Mouse (Mus musculus): Measurements from ENCODE around the gene Zfand3.

DNA sequence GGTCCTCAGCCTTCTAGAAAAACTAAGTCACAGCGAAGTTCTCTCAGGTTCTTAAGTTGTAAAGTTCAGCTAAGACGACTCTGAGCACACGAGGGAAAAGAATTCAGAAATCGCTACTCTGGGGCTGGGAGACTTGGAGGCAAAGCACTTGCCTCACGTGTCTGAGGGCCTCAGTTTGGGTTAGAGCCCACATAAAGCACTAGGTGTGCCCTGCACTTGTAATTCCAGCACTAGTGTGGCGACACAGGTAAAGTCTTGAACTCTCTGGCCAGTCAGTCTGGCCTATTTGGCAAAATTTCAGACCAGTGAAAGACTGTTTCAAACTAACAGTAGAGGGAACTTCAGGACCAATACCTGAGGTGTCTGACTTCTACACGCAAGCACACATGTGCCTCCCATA, 233.1 kb downstream of the Zfand3 start:
- no peak for TF ChIP-seq POLR2A (IDR thresholded peaks at IDR 0.05; ENCODE audit: low read depth, low read length)
- TF ChIP-seq CTCF (conservative IDR thresholded peaks at IDR 0.05; ENCODE audit: insufficient read depth, insufficient read length, low read depth, low read length): no peak

All from kidney, adult 2 months (tissue).